In genomic region chr11:85846509-85846908, GRCm38 (mm10) we compare ENCODE assay signal across 16 mouse cellular contexts. TPM values are rescaled to one million over a fixed set of nuclear protein-coding genes. Genes with fewer than 3 reads are reported as not detected.
DNase-seq lines count a peak whose midpoint lies in the region; ATAC-seq and TF ChIP-seq lines count a peak whose summit lies in the region.
"Had no signal": no experiment of that assay in that cellular context is flagged by ENCODE, and none has a peak within 500 bp of the region (broad histone marks: within the 10 kb centered on the region; RNA-seq: fewer than 3 reads in every experiment).

No protein-coding gene starts in this region.

- peaks cover 10% of the 10 kb centered on the region; the same call in 1 of the 2 replicates for H3K4me1 ChIP-seq in heart, embryonic 11.5 days (ENCODE audit: control insufficient read depth, insufficient read depth, low read length)
- H3K4me1 ChIP-seq in small intestine, adult 2 months (ENCODE audit: control insufficient read depth, insufficient read depth, insufficient read length, low read length), result peaks cover 16% of the 10 kb centered on the region
- H3K4me1 ChIP-seq in forebrain, embryonic 10.5 days, result peaks cover 58% of the 10 kb centered on the region

- no peaks in the 10 kb centered on the region for H3K36me3 ChIP-seq in heart, embryonic 11.5 days (ENCODE audit: control insufficient read depth, insufficient read depth, low read length)
- no peaks in the 10 kb centered on the region for H3K36me3 ChIP-seq in small intestine, adult 2 months (ENCODE audit: control insufficient read depth, insufficient read depth, low read length)
- H3K36me3 ChIP-seq in forebrain, embryonic 10.5 days (replicated peaks), result no peaks in the 10 kb centered on the region
- H3K36me3 ChIP-seq: embryonic facial prominence, embryonic 15.5 days had no signal

- intact Hi-C loops in left cerebral cortex, postnatal 14 days (cut with DNase I), result no loop called here

- 51% methylated on average over 4 of the region's 4 CpGs for WGBS in heart, embryonic 11.5 days (ENCODE audit: insufficient replicate concordance)
- 62% methylated on average over 4 of the region's 4 CpGs for WGBS in small intestine, adult 2 months
- 57% methylated on average over 4 of the region's 4 CpGs for WGBS in forebrain, embryonic 10.5 days

- H3K27me3 ChIP-seq in heart, embryonic 11.5 days (ENCODE audit: control insufficient read depth, insufficient read depth, low read length), result peaks cover 39% of the 10 kb centered on the region
- peaks cover 31% of the 10 kb centered on the region for H3K27me3 ChIP-seq in small intestine, adult 2 months (ENCODE audit: control insufficient read depth, insufficient read depth, low read length)
- H3K27me3 ChIP-seq in forebrain, embryonic 10.5 days (ENCODE audit: poor library complexity, severe bottlenecking), result peaks cover 87% of the 10 kb centered on the region

- H3K4me3 ChIP-seq in heart, embryonic 11.5 days (ENCODE audit: low read depth, low read length), result no peak overlapping the region
- no peak overlapping the region for H3K4me3 ChIP-seq in small intestine, adult 2 months (ENCODE audit: low read depth, low read length)
- no peak overlapping the region for H3K4me3 ChIP-seq in forebrain, embryonic 10.5 days
- H3K4me3 ChIP-seq: embryonic facial prominence, embryonic 15.5 days had no signal

- no peak for TF ChIP-seq POLR2A in small intestine, adult 2 months (IDR thresholded peaks at IDR 0.05; ENCODE audit: low read depth, low read length)

- no peak for ATAC-seq in heart, embryonic 11.5 days (replicated peaks; ENCODE audit: insufficient number of reproducible peaks, low FRiP score, low TSS enrichment)
- ATAC-seq: hindbrain, postnatal 0 days had no signal

- H3K4me2 ChIP-seq in heart, embryonic 11.5 days, result no peak overlapping the region
- H3K4me2 ChIP-seq: embryonic facial prominence, embryonic 15.5 days had no signal

- no peak for TF ChIP-seq CTCF in small intestine, adult 2 months (IDR thresholded peaks at IDR 0.05; ENCODE audit: extremely low read depth, insufficient read length, insufficient replicate concordance, low read depth, low read length)

- H3K9ac ChIP-seq in heart, embryonic 11.5 days (ENCODE audit: low read depth, low read length), result no peak overlapping the region
- H3K9ac ChIP-seq: embryonic facial prominence, embryonic 15.5 days had no signal

- DNase-seq in heart, adult 18-20 months, result peak; percentile 65 to 87
- DNase-seq in heart, adult 8-10 months (ENCODE audit: low spot score), result peak; percentile 69
- peak; percentile 69 for DNase-seq in kidney, postnatal 14 days
- DNase-seq in forebrain, embryonic 10.5 days (ENCODE audit: extremely low spot score, low spot score), result no peak
- no peak for DNase-seq in left cerebral cortex, postnatal 14 days (ENCODE audit: low spot score in 2 of 2)
- DNase-seq in c-Kit-positive CD71-positive TER-119-positive erythroid progenitor cells, embryonic 14.5 days (ENCODE audit: low spot score), result no peak
- DNase-seq: cerebellum, adult 2 months; left cerebral cortex, postnatal 4 days; spleen, adult 18-20 months had no signal

- no peak overlapping the region for H3K27ac ChIP-seq in heart, embryonic 11.5 days (ENCODE audit: low read depth, low read length)
- peak overlapping the region; percentile 53 for H3K27ac ChIP-seq in small intestine, adult 2 months (ENCODE audit: insufficient read depth, low read depth, low read length)
- H3K27ac ChIP-seq in forebrain, embryonic 10.5 days, result no peak overlapping the region
- H3K27ac ChIP-seq: embryonic facial prominence, embryonic 15.5 days; hindbrain, postnatal 0 days had no signal

- no peaks in the 10 kb centered on the region for H3K9me3 ChIP-seq in heart, embryonic 11.5 days (replicated peaks; ENCODE audit: control insufficient read depth, low read length)
- H3K9me3 ChIP-seq in forebrain, embryonic 10.5 days, result no peaks in the 10 kb centered on the region
- H3K9me3 ChIP-seq: embryonic facial prominence, embryonic 15.5 days had no signal

RNA-seq across cellular contexts. Expression of gene Gm11444, which starts 3.6 kb away (rescaled TPM):
- total RNA-seq in heart, adult 18-20 months (2021), result not detected
- not detected in 2 replicates for polyA plus RNA-seq in heart, embryonic 11.5 days (2014; fragmentation: Nextera tagmentation; extraction: Ambion mirVana)
- total RNA-seq in heart, adult 8-10 months (2022), result not detected
- not detected in 2 replicates for polyA plus RNA-seq in small intestine, adult 2 months (2012; rRNA removed)
- not detected in 2 replicates for polyA plus RNA-seq in forebrain, embryonic 10.5 days (2016; fragmentation: Nextera tagmentation; extraction: Ambion mirVana)
- total RNA-seq in left cerebral cortex, postnatal 14 days (2021), result not detected
- total RNA-seq: CH12.LX; hindbrain, postnatal 0 days; left cerebral cortex, postnatal 4 days; megakaryocyte-erythroid progenitor cell, adult 5-6 weeks had no signal
- polyA plus RNA-seq: cerebellum, adult 2 months; hindbrain, postnatal 0 days; neural tube, embryonic 11.5 days had no signal

RNA-seq across cellular contexts. Expression of gene Tbx2, which starts 14.2 kb away (rescaled TPM):
- 1 to 10 TPM; 3.9 to 4.9 TPM for total RNA-seq in heart, adult 18-20 months (2021)
- 3.6 and 4.4 TPM in 2 replicates for polyA plus RNA-seq in heart, embryonic 11.5 days (2014; fragmentation: Nextera tagmentation; extraction: Ambion mirVana)
- 1 to 10 TPM; 4.1 to 6.6 (median 4.7) TPM for total RNA-seq in heart, adult 8-10 months (2022)
- polyA plus RNA-seq in small intestine, adult 2 months (2012; rRNA removed), result 10.2 and 19.7 TPM in 2 replicates
- 2.5 and 3.2 TPM in 2 replicates for polyA plus RNA-seq in forebrain, embryonic 10.5 days (2016; fragmentation: Nextera tagmentation; extraction: Ambion mirVana)
- 1 to 10 TPM; 2.9 to 3.6 TPM for total RNA-seq in left cerebral cortex, postnatal 14 days (2021)
- total RNA-seq: CH12.LX had no signal

RNA-seq across cellular contexts. Expression of gene Tbx4, which starts 39.7 kb away (rescaled TPM):
- total RNA-seq in heart, adult 18-20 months (2021), result under 1 TPM in 1 of 2 experiments, not detected in 1; 0.10 TPM
- polyA plus RNA-seq in heart, embryonic 11.5 days (2014; fragmentation: Nextera tagmentation; extraction: Ambion mirVana), result 0.49 and 0.82 TPM in 2 replicates
- not detected for total RNA-seq in heart, adult 8-10 months (2022)
- 0.23 and 0.34 TPM in 2 replicates for polyA plus RNA-seq in small intestine, adult 2 months (2012; rRNA removed)
- polyA plus RNA-seq in forebrain, embryonic 10.5 days (2016; fragmentation: Nextera tagmentation; extraction: Ambion mirVana), result 0.25 and 0.30 TPM in 2 replicates
- total RNA-seq in left cerebral cortex, postnatal 14 days (2021), result under 1 TPM; 0.59 to 0.61 TPM
- total RNA-seq: CH12.LX; megakaryocyte-erythroid progenitor cell, adult 5-6 weeks had no signal

Comparison
In these comparisons a context has a peak if more than half of its experiments do, and no peak if none do; other contexts are left out.
1. DNase-seq: peak in heart, adult 18-20 months (2 of 2), heart, adult 8-10 months (single experiment) and kidney, postnatal 14 days (single experiment); none in forebrain, embryonic 10.5 days (single experiment), left cerebral cortex, postnatal 14 days (0 of 2) and c-Kit-positive CD71-positive TER-119-positive erythroid progenitor cells, embryonic 14.5 days (single experiment).